Mouse (Mus musculus) limb, embryonic 15.5 days (tissue): ENCODE results near the gene Hoxb6. TPM values are rescaled to one million over a fixed set of nuclear protein-coding genes. Genes with fewer than 3 reads are reported as not detected.

Source experiments
- ATAC-seq: fragments of 200-750 bp; cut with Nextera tagmentation; 2 replicates; pipeline ENCODE4 v1.8.0; 2017; ENCODE audit warnings: low read depth, moderate TSS enrichment; ENCODE audit not compliant: insufficient number of reproducible peaks, low FRiP score, low TSS enrichment
- H3K27ac ChIP-seq: fragments of 300-500 bp; sonication (generic); 2 replicates; pipeline ENCODE4 v1.5.1; 2015; ENCODE audit warnings: moderate library complexity, mild to moderate bottlenecking, inconsistent platforms
- H3K27me3 ChIP-seq: fragments of 300-500 bp; sonication (generic); 2 replicates; pipeline ENCODE4 v1.6.1; 2015; ENCODE audit warnings: inconsistent platforms
- H3K36me3 ChIP-seq: fragments of 300-500 bp; sonication (generic); 2 replicates; pipeline ENCODE4 v1.6.1; 2015; ENCODE audit warnings: inconsistent platforms
- H3K4me1 ChIP-seq: fragments of 300-500 bp; sonication (generic); 2 replicates; pipeline ENCODE4 v1.6.1; 2015; ENCODE audit warnings: inconsistent platforms
- H3K4me2 ChIP-seq: fragments of 300-500 bp; sonication (generic); 2 replicates; pipeline ENCODE4 v1.6.1; 2015; ENCODE audit warnings: mild to moderate bottlenecking, inconsistent platforms
- H3K4me3 ChIP-seq: fragments of 300-500 bp; sonication (generic); 2 replicates; pipeline ENCODE4 v1.5.1; 2015; ENCODE audit warnings: mild to moderate bottlenecking, inconsistent platforms
- H3K9ac ChIP-seq: fragments of 300-500 bp; sonication (generic); 2 replicates; pipeline ENCODE4 v1.6.1; 2015; ENCODE audit warnings: inconsistent platforms
- H3K9me3 ChIP-seq: fragments of 300-500 bp; sonication (generic); 2 replicates; pipeline ENCODE4 v1.6.1; 2016; ENCODE audit warnings: inconsistent platforms
- WGBS: fragments of 180-500 bp; shearing (Covaris S2); methylation state at CpG from one replicate; pipeline ENCODE4 v1.1.7; 2015; 5-methylcytosine and 5-hydroxymethylcytosine counted together
- microRNA counts: library from miRNA; unstranded; fragments of <30 nt; microRNA quantifications from one replicate; lab custom pipeline; 2016
- microRNA-seq: library from miRNA; unstranded; fragments of <30 nt; microRNA quantifications from one replicate; pipeline ENCODE4, GENCODE M21; 2016
- polyA plus RNA-seq: library from polyadenylated mRNA; unstranded; fragments of >200 nt; fragmentation: Nextera tagmentation; extraction: Ambion mirVana; gene quantifications from 2 replicates; pipeline ENCODE4 v1.2.1, GENCODE M21; 2015

The Hoxb6 gene
- polyA plus RNA-seq, 1 experiment from 2014 or later, result 0.55 TPM

DNA sequence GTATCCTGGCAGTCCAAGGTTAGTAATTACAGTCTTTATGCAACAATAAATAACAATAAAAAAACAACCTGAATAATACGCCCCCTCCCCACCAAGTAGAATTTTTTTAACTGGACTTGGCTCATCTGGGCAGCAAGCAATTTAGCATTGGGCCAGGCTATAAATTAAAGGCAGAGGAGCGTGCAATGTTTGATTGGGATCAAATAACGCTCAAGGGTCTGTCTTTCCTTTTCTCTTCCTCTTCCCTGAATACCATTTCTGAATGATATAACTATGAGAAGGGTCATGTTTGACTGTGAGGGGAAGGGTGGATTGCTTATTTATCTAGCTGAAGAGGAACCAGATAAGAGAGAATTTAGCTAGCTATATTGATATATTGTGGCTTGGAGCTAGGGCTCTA lies 56.7 kb downstream of the Hoxb6 start:
- no peak overlapping the region for H3K27ac ChIP-seq
- H3K27me3 ChIP-seq, result peaks cover 89% of the 10 kb centered on the region
- H3K4me2 ChIP-seq, result no peak overlapping the region
- H3K9me3 ChIP-seq, result no peaks in the 10 kb centered on the region
- H3K4me1 ChIP-seq, result peaks cover 27% of the 10 kb centered on the region
- H3K36me3 ChIP-seq, result no peaks in the 10 kb centered on the region
- 18% methylated on average over 3 of the region's 3 CpGs for WGBS
- no peak overlapping the region for H3K4me3 ChIP-seq
- no peak for ATAC-seq
- H3K9ac ChIP-seq, result no peak overlapping the region

DNA sequence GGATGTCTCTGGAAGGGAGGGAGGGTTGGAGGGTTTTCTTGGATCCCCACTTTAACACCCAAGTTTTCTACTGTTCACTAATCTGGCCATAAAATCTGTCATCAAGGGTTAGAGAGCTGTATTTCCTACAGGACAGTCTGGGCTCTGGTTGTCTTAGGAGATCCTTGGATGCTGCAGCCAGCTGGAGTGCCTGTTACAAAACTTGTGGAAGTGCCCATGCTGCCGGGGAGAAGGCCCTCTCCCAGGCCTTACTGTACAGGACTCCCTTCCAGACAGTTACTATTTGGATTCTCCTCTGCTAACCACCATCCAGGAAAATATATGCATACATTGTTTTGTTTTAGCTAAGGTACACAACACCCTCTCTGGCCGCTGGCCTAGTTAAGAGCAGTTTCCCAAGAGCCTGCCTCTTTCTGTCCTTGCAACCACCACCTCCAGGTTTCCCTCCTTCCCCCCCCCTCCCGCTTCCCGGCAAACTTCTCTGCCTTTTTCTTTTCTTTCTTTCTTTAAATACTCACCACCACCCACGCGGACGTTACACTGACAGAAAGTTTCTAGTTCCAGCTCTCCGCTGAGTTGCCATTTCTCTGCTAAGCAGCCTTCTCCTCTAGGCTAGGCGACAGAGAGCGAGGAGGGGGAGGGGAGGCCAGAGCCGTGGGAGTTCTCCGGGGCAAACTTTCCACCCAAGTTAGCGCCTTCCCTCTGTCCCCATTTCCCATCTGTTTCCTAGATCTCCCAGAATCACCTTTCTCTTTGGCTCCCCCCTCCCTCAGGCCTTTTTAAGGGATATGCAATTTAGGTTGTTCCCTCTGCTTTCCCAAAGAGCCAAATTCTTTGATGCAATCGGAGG lies 57.4 kb downstream of the Hoxb6 start:
- Histone ChIP-seq H3K4me1 (peaks cover 25% of the 10 kb centered on the region), H3K4me3 (no peak overlapping the region), H3K36me3 (no peaks in the 10 kb centered on the region), H3K27ac (no peak overlapping the region), H3K9me3 (no peaks in the 10 kb centered on the region), H3K9ac (no peak overlapping the region), H3K27me3 (peaks cover 89% of the 10 kb centered on the region), H3K4me2 (no peak overlapping the region)
- WGBS, result 20% methylated on average over 14 of the region's 14 CpGs
- no peak for ATAC-seq

DNA sequence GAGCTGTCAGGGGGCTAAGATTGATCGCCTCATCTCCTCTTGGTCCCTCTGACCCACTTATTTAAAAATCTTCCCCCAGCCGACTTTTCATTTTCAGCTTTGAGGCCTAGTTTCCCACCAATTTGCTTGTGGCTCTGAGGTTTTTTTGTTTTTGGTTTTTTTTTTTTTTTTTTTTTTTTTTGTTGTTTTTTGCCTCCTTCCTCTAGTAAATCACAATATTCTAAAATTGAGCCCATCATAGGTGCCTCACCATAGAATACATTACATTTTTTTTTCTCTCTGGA lies 58.0 kb downstream of the Hoxb6 start, which contains the start of gene Hoxb2:
TSS of gene Hoxb2 (plus strand) at position 185 of the 284 bp plus-strand sequence.
- H3K36me3 ChIP-seq, result no peaks in the 10 kb centered on the region
- no peak within 1 kb of the TSS for H3K4me2 ChIP-seq
- peaks cover 88% of the 10 kb centered on the region for H3K27me3 ChIP-seq
- no peak within 1 kb of the TSS for H3K27ac ChIP-seq
- H3K9ac ChIP-seq, result no peak within 1 kb of the TSS
- no peaks in the 10 kb centered on the region for H3K9me3 ChIP-seq
- peaks cover 28% of the 10 kb centered on the region for H3K4me1 ChIP-seq
- H3K4me3 ChIP-seq, result no peak within 1 kb of the TSS
- ATAC-seq, result no peak
- WGBS, result 20% methylated on average over 2 of the region's 2 CpGs

DNA sequence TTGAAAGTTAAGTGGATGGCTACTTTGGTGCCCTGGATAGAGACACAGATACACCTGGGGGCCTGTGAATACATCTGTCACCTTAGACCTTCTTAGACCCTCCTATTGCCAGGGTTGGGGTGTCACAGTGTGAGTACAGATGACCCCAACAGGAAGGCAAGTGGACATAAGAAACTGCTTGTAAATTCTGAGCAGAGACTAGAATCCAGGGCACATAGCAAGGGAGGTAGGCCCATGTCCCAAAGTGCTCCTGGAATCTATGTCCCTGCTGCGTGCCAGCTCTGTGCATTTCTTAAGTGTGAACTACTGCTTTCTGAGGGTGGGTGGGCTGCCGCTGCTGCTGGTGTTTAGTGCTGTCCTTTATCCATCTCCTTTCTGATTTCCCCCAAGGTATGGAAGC lies 58.5 kb downstream of the Hoxb6 start:
- Histone ChIP-seq H3K27ac (no peak overlapping the region), H3K27me3 (peaks cover 86% of the 10 kb centered on the region), H3K4me3 (no peak overlapping the region), H3K9ac (no peak overlapping the region), H3K36me3 (no peaks in the 10 kb centered on the region), H3K4me2 (no peak overlapping the region), H3K4me1 (peaks cover 23% of the 10 kb centered on the region), H3K9me3 (no peaks in the 10 kb centered on the region)
- ATAC-seq, result no peak
- 58% methylated on average over 2 of the region's 2 CpGs for WGBS

MicroRNAs encoded within 50 kb of the gene (microRNA counts, 519-probe panel; counts per million panel counts)
- 2,780 counts per million, percentile 62 among the panel's probes with 10 or more counts for microRNA mmu-miR-10a (lab: Ali Mortazavi, UCI)
- 3,241 counts per million, percentile 77 among the panel's probes with 10 or more counts for microRNA mmu-miR-196a (lab: Ali Mortazavi, UCI)

Small RNAs within 50 kb of the gene (microRNA-seq; reads per million reads assigned to microRNA genes)
- gene Mir10a, result 3,612 reads per million, percentile 86 among the genes with 10 or more reads in this experiment
- 9.2 reads per million, percentile 24 among the genes with 10 or more reads in this experiment for gene Mir196a-1

Other genes starting within 250 kb of the Hoxb6 start
- gene Ube2z, start 227.1 kb upstream of the Hoxb6 start, polyA plus RNA-seq, result 36.4 and 45.2 TPM in 2 replicates
- gene Atp5g1, start 216.8 kb upstream of the Hoxb6 start, polyA plus RNA-seq, result 498 and 615 TPM in 2 replicates
- not detected in 2 replicates for gene Calcoco2, start 180.5 kb upstream of the Hoxb6 start, polyA plus RNA-seq
- not detected in 2 replicates for gene Ttll6, start 158.7 kb upstream of the Hoxb6 start, polyA plus RNA-seq
- gene Hoxb13, start 98.2 kb upstream of the Hoxb6 start, polyA plus RNA-seq, result 0.12 TPM in 1 of 2 replicates, not detected in the other
- 0.98 and 1.4 TPM in 2 replicates for gene Hoxb9, start 21.0 kb upstream of the Hoxb6 start, polyA plus RNA-seq
- gene Hoxb8, start 10.6 kb upstream of the Hoxb6 start, polyA plus RNA-seq, result 0.36 and 0.37 TPM in 2 replicates
- 3.3 and 4.2 TPM in 2 replicates for gene Hoxb7, start 5.9 kb upstream of the Hoxb6 start, polyA plus RNA-seq
- 0.60 and 0.73 TPM in 2 replicates for gene Hoxb5, start 10.9 kb downstream of the Hoxb6 start, polyA plus RNA-seq
- 0.29 and 0.41 TPM in 2 replicates for gene Hoxb4, start 25.8 kb downstream of the Hoxb6 start, polyA plus RNA-seq
- gene Hoxb3, start 30.9 kb downstream of the Hoxb6 start, polyA plus RNA-seq, result 0.23 and 0.27 TPM in 2 replicates
- 3.1 and 4.8 TPM in 2 replicates for gene Hoxb2, start 58.0 kb downstream of the Hoxb6 start, polyA plus RNA-seq
- 0.15 TPM in 1 of 2 replicates, not detected in the other for gene Hoxb1, start 73.3 kb downstream of the Hoxb6 start, polyA plus RNA-seq
- 1.8 and 2.7 TPM in 2 replicates for gene Skap1, start 172.1 kb downstream of the Hoxb6 start, polyA plus RNA-seq